Mouse (Mus musculus): ENCODE measurements around the gene Fat1.

The Fat1 gene

DNA sequence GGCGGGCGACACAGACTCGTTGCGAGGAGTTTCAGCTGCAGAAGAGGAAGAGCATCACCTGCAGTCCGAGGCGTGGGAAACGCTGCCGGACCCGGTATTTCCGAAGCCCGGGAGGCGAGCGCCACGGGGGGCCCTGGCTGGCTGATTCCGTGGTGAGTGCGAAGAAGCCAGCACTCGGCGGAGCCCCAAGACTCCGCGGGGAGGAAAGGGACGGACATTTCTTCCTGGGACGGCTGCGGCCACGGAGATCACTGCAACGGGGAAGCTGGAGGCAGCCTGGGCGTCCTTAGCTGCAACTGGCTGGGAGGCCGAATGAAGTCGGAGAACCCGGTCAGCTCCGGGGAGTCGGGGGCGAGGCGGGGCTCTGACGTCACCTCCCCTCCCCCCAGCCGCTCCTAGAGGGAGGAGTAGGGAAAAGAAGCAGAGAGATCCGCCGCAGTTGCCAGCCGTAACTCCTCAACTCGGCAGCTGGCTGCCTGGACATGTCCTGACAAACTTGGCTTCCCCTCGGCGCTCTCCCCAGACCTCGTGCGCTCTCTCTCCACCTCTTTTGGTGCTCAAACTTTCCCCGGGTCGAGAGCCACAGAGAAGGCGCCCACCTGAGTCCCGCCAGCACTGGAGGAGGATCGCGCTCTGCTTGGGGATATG is at the start of gene Fat1:
Gene Fat1, plus strand, starts transcription at position 598 of the 648 bp plus-strand sequence.
- peak; percentile 91 to 97 for DNase-seq (ENCODE audit: inconsistent age in 2 of 2, low spot score in 1 of 2)

DNA sequence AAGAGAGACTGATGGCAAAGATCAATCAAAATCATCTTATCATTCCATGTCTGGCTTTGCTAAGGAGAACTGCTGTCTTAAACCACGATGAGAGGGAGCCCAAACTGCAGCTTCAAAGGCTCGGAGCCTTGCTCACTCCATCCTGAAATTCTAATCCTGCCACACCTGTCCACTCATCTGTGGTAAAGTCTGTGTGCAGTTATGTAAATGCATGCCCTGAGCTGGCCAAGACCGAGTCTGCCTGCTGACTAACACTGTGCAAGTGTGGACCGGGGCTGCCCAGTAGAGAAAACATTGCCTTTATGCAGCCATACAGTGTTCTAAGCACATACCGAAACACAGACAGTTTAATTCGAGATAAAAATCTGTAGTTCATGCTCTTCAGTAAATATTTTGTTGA is 40.6 kb upstream of the Fat1 start:
- DNase-seq (ENCODE audit: inconsistent age in 2 of 2, low spot score in 1 of 2): peak in 1 of 2 experiments; percentile 22

DNA sequence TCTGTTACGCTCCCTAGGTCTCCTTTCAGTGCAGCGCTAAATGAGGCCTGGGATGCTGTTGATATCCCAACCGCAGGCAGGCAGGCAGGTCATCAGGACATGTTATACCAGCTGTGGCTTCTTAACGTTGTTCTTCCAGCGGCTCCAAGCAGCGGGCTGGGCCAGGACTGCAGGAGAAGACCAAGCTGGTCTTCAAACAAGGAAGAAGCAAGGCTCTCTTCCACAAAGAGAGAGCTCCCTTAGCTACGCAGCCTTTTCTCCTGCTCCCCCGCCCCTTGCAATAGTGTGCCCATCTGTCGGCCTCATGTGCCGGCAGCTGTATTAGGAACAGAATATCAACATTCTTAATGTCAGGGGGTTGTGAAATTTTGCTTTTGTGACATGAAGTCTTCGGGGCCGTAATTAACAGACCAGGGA is 35.7 kb upstream of the Fat1 start:
- DNase-seq (ENCODE audit: inconsistent age in 2 of 2, low spot score in 1 of 2): no peak

DNA sequence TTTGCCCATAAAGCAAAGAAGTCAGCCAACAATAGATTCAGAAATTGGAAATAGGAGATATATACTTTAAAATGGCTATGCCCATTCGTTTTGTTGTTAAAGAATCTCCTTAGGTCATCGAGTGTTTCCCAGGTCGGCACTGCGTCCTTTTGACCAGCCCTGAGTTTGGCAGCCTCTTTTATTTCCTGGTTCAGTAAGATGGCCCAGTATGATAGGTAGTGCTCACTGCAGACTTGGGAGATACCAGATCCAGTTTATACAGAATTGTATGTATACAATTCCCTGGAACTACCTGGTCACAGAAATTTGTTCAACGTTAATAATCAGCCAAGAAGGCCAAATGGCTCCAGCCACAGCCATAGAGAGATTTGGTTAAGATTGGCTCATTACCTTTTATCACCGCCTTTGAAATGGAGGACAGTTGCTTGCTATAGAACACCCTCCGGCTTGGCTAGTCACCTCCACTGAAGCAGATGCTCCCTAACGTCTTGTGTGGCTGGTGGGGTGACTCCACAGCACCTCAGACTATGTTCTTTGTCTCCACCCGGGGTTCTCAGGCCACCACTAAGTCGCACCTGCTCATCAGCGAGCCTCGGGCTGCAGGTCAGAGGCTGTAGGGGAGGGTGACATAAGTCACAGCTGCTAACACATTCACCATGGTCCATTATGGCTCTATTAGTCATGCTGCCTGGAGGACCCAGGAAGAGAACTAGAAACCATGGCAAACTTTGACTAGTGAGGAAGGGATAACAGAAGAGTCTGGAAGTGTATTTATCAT is 23.9 kb upstream of the Fat1 start:
- no peak for DNase-seq (ENCODE audit: inconsistent age in 2 of 2, low spot score in 1 of 2)

DNA sequence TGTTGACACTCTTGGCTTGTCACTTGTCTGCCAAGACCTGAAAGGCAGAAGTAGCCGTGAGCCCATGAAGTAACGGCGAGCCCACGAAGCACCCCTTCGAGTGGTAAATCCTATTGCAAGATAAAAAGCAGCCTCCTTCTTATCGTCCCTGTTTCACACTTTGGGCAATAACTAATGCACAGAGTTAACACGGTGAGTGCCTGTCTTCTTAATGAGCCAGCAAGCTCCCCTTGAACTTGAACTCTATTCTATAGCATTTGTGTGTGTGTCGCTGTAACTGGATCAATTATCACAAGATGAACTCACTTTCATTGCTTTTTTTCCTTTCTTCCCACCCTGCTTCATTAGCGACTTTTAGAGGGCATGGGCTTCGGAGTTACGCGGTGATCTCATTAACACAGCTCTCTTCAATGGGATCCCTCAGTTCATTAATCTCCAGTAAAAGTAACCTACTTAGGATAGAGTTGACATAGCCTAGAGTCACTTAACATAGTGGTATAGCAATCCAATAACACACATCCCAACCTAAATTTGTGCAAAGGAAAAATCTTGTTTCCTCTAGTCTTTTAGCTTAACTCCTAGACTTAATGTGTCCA is 15.7 kb upstream of the Fat1 start:
- no peak for DNase-seq (ENCODE audit: inconsistent age in 2 of 2, low spot score in 1 of 2)

DNA sequence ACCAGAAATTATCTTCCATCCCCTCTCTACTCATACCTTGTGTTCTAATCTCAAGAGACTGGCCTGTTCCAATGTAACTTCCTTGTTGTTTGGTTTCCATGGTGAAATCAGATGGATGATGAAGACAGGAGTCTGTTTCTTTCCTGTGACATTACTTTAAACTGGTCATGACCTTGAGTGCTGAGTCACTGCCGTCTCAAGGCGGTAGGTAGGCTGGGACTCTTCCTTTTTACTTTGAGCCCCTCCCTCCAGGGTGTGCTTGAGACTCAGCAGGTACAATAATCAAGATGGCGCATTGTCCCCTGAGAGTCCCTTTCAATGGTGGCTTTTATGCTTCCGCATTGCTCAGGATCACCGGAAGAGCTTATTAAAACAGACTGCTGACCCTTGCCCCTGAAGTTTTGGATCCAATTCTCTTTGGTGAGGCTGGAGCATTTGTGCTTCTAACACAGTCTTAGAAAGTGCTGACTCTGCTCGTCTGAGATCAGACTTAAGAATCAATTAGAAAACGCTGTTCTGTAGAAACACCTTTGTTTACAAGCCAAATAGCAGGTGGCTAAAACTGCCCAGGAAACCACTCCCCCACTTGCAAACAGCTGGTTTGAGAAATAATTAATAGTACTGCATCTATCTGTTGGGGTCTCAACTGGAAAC is 14.7 kb upstream of the Fat1 start:
- no peak for DNase-seq (ENCODE audit: inconsistent age in 2 of 2, low spot score in 1 of 2)

DNA sequence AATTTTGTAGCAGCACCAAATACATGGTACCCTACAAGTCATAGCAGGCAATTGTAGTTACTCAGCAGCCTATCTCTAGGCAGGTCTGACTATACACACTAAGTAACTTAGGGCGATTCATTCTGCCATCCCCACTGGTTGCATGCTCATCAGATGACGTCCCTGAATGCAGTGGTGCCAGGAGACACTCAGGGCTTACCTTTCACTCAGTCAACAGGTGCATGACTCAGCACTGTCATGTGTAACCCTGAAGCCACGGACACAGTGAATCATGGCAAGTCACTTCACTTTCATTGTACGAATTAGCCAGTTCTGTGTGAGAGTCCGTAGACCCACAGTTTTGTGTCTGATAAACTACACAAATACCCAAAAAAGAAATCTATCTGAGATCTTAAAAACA is 10.3 kb upstream of the Fat1 start:
- DNase-seq (ENCODE audit: inconsistent age in 2 of 2, low spot score in 1 of 2): no peak

DNA sequence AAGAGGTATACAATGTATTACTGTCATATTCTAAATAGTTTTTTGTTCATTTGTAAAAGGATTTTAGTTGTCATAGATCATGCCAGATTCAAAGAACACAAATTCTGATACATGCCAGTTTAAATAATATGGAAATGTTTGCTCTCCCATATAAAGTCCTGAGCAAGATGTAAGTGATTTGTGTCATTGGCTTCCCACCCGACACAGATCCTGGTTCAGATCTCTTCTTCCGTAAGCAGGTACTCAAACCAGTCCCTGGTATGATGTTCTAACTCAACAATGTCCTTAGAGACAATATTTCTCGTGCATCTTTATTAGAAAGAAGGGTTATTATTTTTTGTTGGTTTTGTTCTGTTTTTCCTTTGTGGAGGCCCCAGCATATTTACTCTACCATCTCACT is 5.2 kb upstream of the Fat1 start:
- DNase-seq (ENCODE audit: inconsistent age in 2 of 2, low spot score in 1 of 2): no peak

DNA sequence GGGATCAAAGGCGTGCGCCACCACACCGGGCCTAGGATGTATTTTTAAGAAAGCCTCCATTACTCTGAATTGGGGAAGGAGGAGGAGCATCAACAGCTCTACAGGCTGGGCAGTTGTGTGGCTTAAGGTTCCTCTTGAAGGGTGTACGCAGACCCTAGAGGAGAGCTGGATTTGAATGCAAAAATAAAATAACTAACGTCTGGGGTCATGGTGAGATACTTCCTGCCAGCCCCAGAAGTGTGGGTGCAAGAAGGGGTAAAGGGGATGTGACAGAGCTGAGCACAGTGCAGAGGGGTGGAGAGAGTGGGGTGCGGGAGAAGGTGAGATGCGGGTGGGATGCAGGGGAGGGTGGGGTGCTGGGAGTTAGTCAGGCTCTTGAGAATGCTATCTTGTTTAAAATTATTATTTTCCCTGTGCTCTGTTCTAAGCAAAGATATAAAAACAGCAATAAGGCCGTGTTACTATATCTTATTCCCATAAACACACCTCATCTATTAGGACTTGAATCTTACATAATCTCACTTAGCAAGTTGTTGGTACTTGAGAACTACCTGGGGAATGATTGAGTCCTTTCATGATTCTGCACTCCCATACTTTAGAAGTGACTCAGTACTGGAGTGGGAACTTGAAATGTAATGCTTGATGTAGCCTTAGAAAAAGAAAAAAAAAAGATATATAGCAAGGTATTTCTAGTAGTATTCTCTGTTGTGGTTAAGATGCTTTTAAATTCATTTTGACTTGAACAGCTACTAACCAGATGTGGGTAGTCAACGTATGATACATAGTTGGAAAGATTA is 2.5 kb upstream of the Fat1 start:
- no peak for DNase-seq (ENCODE audit: inconsistent age in 2 of 2, low spot score in 1 of 2)

DNA sequence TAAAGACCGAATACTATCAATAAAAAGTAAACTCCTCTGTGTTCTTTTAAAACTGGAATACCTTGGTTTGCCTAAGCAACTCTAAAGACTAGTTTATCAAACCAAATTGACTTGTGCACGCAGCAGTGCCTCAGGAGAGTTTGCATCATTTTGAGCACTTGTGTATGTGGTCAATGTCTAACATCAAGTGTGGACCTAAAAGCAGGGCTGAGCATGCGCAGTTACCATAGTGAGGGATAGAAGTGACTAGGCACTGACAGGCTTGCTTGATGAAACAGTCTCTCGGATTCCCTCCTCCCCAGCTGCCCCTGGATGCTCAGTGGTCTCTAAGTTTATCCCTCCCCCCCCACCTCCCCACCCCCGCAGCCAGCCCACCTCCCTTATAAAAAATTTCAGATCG is 1.8 kb upstream of the Fat1 start:
- DNase-seq (ENCODE audit: inconsistent age in 2 of 2, low spot score in 1 of 2): no peak

DNA sequence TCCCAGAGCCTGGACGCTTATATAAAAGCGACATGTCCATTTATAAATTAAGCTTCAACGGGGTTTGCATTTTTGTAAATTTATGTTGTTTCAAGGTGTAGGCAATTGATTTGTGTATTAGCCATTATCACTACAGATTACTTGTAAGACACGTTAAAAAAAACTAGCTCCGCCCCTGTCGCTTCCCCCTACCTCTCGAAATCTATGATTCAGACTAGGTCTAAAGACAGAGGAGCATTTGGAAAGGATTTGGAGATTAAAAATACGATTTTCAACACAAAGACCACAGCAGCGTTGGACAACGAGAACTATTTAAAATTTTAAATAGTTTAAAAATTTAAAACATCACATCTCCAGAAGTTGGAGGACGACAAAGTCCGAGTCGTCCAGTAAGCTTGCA is 831 bp upstream of the Fat1 start:
- no peak for DNase-seq (ENCODE audit: inconsistent age in 2 of 2, low spot score in 1 of 2)

DNA sequence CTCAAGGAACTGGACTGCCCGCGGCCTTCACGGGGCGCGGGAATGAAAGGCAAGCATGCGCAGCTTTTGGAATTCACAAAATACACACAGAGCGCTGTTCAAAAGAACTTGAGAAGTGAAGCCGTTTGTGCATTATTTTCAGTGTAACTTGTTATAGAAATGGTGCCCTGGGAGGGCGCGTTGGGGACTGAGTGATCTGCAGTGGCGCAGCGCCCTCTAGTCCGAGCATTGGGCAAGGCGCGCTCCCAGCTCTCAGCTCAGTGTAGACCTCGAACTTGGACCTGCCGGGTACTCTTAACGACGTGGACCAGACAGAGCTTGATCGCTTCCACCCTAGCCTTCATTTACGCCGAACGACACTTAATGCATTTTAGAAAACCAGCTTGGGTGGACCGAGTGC is 494 bp downstream of the Fat1 start:
- peak; percentile 89 to 95 for DNase-seq (ENCODE audit: inconsistent age in 2 of 2, low spot score in 1 of 2)

DNA sequence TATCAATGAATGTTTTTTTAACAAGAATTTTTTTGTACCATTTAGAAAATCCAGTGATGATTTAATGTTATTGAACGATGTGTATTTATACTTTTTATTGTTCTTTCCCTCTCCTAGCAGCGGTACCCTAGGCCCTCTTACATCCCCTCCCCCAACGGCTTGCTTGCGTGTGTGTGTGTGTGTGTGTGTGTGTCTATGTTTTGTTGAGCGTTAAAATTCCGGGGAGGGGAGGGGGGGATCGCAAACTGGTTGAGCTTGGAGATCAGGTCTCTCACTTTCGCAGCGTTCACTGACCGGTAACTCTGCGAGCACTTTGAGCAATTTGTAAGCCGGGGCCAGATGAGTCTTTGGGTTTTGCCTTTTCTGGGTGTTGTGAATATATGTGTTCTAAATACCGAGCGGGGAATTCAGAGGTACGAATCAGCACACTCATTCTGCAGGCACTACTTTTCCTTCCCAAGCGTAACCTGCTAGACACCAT is 1.3 kb downstream of the Fat1 start:
- DNase-seq (ENCODE audit: inconsistent age in 2 of 2, low spot score in 1 of 2): no peak

DNA sequence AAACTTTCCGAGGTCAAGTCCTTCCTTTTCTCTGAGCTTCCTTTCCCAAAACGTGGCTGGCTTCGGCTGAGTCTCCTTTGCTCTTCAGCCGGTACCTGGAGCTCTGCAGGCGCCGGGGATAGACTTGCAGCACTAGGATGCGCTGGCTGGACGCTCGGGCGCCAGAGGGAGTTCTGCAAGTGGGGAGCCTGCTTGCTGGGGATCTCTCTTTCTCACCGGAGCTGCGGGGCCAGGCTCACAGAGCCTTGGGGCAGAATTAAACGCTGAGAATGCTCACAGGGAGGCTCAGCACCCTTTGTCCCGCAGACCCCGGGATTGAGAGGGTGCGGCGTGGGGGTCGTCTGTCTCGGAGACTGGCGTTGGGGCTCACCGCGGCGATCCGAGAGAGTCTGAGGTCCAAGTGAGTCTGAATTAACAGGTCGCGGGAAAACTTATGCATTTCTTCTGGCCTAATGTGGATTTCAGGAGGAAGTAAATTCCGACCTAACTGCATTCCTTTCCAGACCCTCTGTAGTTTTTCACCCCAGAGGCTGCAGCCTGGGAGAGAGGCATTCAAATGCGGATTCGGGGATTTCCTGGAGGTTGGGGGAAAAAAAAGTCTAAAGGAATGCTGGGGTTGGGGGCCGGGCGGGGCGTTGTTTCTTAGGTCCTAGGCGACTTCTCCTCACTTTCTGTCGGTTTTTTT is 2.0 kb downstream of the Fat1 start:
- DNase-seq (ENCODE audit: inconsistent age in 2 of 2, low spot score in 1 of 2): peak; percentile 78 to 90

DNA sequence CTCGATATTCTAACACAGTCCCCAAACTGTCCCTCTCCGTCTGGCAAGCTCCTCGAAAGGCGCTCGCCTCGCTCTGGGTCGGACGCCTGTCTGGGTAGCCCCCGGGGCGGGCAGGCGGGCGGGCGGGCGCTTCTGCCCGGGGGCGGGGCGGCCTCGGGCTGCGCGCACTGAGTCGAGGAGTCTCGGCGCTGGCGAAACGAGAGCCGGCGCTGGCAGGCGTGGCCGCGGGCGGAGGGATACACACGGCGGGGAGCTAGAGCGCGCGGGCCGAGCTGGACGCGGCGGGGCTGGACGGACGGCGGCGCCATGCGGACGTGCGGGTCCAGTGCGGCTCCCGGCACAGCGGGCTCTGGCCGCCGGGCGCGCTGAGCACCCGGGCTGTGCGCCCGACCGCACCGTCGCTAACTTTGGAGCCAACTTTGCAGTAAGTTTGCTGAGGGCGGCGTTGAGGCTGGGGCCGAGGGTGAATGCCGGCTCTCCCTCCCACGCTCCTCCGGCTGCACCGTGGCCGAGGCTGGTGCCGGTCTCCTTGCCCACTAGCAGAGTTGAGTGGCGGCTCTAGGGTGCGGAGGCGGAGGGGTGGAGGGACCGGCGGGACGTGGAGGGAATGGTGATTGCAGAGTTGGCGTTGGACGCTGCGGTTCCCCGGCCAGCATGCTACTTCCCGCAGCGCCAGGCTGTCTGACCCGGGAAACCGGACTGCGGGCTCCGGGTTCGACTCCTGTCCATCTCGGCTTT is 2.8 kb downstream of the Fat1 start:
- DNase-seq (ENCODE audit: inconsistent age in 2 of 2, low spot score in 1 of 2): peak; percentile 94 to 97

DNA sequence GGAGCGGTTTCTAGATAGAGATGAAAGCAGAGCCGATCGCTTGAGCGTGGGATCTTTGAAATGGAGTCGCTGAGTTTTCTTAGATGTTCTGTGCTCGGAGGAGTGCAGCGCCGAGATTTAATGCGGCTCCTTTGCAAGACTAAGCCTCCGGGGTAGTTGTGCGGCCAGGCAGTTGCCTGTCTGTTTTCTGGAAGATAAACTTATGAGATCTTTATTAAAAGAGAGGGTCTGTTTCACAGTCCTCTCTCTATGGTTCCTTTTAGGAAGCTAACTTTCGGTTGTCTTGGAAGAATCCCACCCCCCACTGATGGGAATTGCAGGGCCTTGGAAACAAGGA is 3.4 kb downstream of the Fat1 start:
- DNase-seq (ENCODE audit: inconsistent age in 2 of 2, low spot score in 1 of 2): no peak

DNA sequence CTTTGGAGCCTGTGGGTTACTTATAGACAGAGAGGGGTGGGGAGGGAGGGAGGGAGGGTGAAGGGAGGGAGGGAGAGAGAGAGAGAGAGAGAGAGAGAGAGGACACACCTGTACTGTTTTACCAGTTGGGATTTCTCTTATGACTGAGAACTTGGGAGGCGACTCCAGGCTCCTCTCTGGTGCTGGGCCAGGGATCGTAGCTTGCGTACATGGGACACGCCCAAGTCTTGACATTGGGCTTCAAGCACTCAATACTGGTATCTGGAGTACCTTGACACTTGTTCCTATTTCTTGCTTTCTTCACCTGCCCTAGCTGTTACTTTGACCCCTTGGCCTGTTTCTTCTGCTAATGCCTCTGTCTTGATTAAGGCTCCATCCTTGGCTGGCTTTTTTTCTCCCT is 10.3 kb downstream of the Fat1 start:
- DNase-seq (ENCODE audit: inconsistent age in 2 of 2, low spot score in 1 of 2): no peak

DNA sequence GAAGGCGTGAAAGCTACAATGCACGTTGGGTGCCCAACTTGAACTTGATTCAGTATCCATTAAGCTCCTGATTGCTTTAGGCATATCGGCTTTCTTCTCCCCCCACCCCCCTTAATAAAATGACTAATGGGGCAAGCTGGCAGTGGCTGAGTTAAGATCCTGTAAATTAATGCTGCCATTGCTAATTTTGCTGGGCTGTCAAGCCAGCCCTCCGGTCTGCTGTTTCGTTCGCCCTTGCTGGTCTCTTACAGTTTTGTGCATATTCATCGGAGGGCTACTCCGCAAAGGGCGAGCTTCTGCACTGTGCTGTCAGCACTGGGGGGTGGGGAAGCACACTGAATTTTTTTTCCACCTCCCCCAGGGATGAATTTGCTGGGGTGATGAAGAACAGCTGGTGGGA is 13.3 kb downstream of the Fat1 start:
- no peak for DNase-seq (ENCODE audit: inconsistent age in 2 of 2, low spot score in 1 of 2)

DNA sequence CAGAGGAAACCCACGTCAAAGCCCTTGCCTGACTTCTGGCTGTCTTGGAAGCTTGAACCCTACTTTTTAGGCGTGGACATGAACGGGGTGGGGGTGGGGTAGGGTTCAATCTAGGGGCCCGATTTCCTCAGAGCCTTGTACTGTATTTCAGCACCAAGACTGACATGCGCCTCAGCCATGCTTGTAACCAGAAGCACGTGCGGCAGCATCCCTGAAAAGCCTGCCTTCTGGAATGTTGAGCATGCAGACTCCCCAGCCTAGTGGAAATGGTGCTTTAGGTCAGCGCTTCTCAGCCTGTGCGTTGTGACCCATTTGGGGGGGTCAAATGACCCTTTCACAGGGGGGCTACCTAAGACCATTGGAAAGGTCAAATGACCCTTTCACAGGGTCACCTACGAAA is 25.2 kb downstream of the Fat1 start:
- DNase-seq (ENCODE audit: inconsistent age in 2 of 2, low spot score in 1 of 2): no peak

DNA sequence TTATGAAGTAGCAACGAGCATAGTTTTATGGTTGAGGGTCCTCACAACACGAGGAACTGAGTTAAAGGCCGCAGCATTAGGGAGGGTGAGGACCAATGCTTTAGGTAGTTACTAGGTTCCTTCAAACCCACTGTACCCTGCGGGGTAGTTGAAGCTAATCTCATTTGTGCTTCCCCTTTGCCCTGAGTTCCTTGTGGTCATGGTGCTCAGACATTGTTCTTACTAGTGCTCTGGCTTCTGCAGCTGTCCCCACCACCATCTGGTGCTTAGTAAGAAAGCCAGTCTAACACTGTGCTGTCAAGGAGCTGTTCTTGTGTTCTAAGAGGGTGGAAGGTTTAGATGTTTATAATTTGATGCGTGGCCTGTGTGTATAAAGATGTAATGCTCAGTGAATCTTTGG is 25.7 kb downstream of the Fat1 start:
- no peak for DNase-seq (ENCODE audit: inconsistent age in 2 of 2, low spot score in 1 of 2)

All from adrenal gland, adult (tissue).